Mouse (Mus musculus): ENCODE measurements around the gene Gna15. TPM values are rescaled to one million over a fixed set of nuclear protein-coding genes. Genes with fewer than 3 reads are reported as not detected.

Gene Gna15
- polyA plus RNA-seq, 2 experiments, result 3.2 to 4.6 TPM

DNA sequence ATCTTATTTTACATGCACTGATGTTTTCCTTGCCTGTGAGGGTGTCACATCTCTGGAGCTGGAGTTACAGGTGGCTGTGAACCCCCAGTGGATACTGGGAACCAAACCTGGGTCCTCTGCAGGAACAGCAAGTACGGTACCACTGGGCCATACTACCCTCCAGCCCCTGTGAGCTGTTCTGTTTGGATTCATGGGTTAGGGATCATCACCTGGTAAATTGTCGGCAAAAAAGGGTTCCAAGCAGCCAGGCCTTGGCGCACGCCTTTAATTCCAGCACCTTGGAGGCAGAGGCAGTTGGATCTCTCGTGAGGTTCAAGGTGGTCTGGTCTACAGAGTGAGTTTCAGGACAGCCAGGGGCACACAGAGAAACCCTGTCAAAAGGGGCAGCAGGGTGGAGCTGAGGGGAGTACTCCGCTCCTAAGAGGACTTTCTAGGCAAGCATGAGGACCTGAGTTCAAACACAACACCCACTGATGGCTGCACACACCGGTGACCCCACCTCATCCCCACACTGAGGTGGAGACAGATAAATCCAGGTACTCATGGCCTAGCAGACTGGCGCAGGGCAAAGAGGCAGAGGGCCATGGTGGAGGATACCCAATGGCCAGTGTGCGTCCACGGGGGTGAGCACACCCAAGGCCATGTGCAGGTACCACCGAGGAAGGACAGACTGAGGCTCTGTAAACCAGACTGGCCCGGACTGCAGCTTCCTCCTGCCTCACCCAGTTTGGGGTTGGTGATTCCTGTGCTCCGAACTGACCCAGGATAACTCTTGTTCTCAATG, 23.0 kb upstream of the Gna15 start:
- Histone ChIP-seq H3K27me3 (ENCODE audit: control insufficient read depth, insufficient read depth, low read length) (no peaks in the 10 kb centered on the region), H3K4me3 (ENCODE audit: insufficient read depth in 1 of 2, low read depth in 2 of 2, low read length in 2 of 2) (no peak overlapping the region), H3K9ac (replicated peaks) (peak overlapping the region; percentile 24; the same call in 1 of the 2 replicates), H3K36me3 (replicated peaks; ENCODE audit: control insufficient read depth, insufficient read depth, low read depth) (no peaks in the 10 kb centered on the region), H3K4me1 (replicated peaks; ENCODE audit: control insufficient read depth in 2 of 2, insufficient read depth in 2 of 2, low read length in 1 of 2) (peaks cover 19 to 38% of the 10 kb centered on the region in 2 experiments), H3K9me3 (ENCODE audit: control insufficient read depth, low read length) (no peaks in the 10 kb centered on the region), H3K4me2 (ENCODE audit: low read depth) (peak overlapping the region; percentile 88; the same call in 1 of the 2 replicates), H3K27ac (peak overlapping the region; percentile 69)
- no peak for ATAC-seq (ENCODE audit: insufficient read depth)
- TF ChIP-seq CTCF (IDR thresholded peaks at IDR 0.05; ENCODE audit: low read depth) (no peak), EP300 (IDR thresholded peaks at IDR 0.05; ENCODE audit: low read depth) (no peak)
- DNase-seq (ENCODE audit: low read depth in 3 of 3, low spot score in 3 of 3), result no peak
- 76% methylated on average over 13 of the region's 13 CpGs for WGBS (ENCODE audit: insufficient replicate concordance)

- WGBS (ENCODE audit: insufficient replicate concordance), result 9% methylated on average over 5 of the region's 5 CpGs
- H3K4me3 ChIP-seq (ENCODE audit: insufficient read depth in 1 of 2, low read depth in 2 of 2, low read length in 2 of 2), result peak overlapping the region; percentile 4 to 27; a peak in 2 of 4 replicates
- TF ChIP-seq CTCF (IDR thresholded peaks at IDR 0.05; ENCODE audit: low read depth) (no peak), EP300 (IDR thresholded peaks at IDR 0.05; ENCODE audit: low read depth) (no peak)
- H3K9me3 ChIP-seq (ENCODE audit: control insufficient read depth, low read length), result no peaks in the 10 kb centered on the region
- DNase-seq (ENCODE audit: low read depth in 3 of 3, low spot score in 3 of 3) (peak in 2 of 3 experiments; percentile 50 to 60), ATAC-seq (ENCODE audit: insufficient read depth) (peak; percentile 21)
- peak overlapping the region; percentile 24 for H3K9ac ChIP-seq (replicated peaks)
- H3K4me2 ChIP-seq (ENCODE audit: low read depth), result peak overlapping the region; percentile 88
- no peaks in the 10 kb centered on the region for H3K27me3 ChIP-seq (ENCODE audit: control insufficient read depth, insufficient read depth, low read length)
- H3K36me3 ChIP-seq (replicated peaks; ENCODE audit: control insufficient read depth, insufficient read depth, low read depth), result no peaks in the 10 kb centered on the region
- peaks cover 17 to 35% of the 10 kb centered on the region in 2 experiments for H3K4me1 ChIP-seq (replicated peaks; ENCODE audit: control insufficient read depth in 2 of 2, insufficient read depth in 2 of 2, low read length in 1 of 2)
- H3K27ac ChIP-seq, result peak overlapping the region; percentile 69
Measured at GRCm38 (mm10) chr10:81546332-81546731, 22.3 kb upstream of the Gna15 start.

DNA sequence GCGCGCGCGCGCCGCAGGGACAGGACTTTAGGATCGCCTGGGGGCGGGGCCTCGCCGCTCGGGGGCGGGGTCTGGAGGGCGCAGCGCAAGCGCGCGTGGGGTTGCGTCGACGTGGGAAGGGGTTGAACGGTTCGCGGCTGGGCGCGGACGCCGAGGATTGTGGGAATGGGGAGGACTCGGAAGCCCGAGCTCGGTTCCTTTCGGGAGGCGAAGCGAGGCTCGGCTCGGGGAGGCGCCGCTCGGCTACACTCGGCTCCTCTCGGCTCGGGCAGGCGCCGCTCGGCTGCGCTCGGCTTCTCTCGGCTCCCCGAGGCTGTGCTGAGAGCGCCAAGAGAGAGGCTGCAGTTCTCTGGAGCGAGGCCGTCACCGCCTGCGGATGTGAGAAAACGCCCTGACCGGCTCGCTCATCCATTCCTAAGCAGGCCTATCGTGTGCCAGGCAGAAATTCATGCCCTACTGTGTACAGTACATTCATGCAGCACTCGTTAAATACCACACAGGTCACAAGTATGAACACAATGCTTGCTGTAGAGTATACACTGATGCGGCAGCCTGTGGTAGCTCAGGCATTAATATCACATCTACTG, 21.2 kb upstream of the Gna15 start, which contains the start of gene Gna11:
Gna11 (minus strand) TSS at position 30 of the 587 bp plus-strand sequence.
- no peak for TF ChIP-seq CTCF (IDR thresholded peaks at IDR 0.05; ENCODE audit: low read depth)
- TF ChIP-seq EP300 (IDR thresholded peaks at IDR 0.05; ENCODE audit: low read depth), result no peak
- Histone ChIP-seq H3K36me3 (replicated peaks; ENCODE audit: control insufficient read depth, insufficient read depth, low read depth) (no peaks in the 10 kb centered on the region), H3K27ac (peak within 1 kb of the TSS; percentile 91), H3K4me3 (ENCODE audit: insufficient read depth in 1 of 2, low read depth in 2 of 2, low read length in 2 of 2) (peak within 1 kb of the TSS; percentile 71 to 78), H3K4me1 (replicated peaks; ENCODE audit: control insufficient read depth in 2 of 2, insufficient read depth in 2 of 2, low read length in 1 of 2) (peaks cover 17 to 34% of the 10 kb centered on the region in 2 experiments), H3K9me3 (ENCODE audit: control insufficient read depth, low read length) (no peaks in the 10 kb centered on the region), H3K4me2 (ENCODE audit: low read depth) (peak within 1 kb of the TSS; percentile 88), H3K27me3 (ENCODE audit: control insufficient read depth, insufficient read depth, low read length) (no peaks in the 10 kb centered on the region), H3K9ac (replicated peaks) (peak within 1 kb of the TSS; percentile 75)
- peak; percentile 93 to 94 (median 94) for DNase-seq (ENCODE audit: low read depth in 3 of 3, low spot score in 3 of 3)
- peak; percentile 89 for ATAC-seq (ENCODE audit: insufficient read depth)
- WGBS (ENCODE audit: insufficient replicate concordance), result 1% methylated on average over 59 of the region's 59 CpGs

GRCm38 (mm10) chr10:81544296-81545160, 20.5 kb upstream of the Gna15 start:
- peak overlapping the region; percentile 71 to 78 for H3K4me3 ChIP-seq (ENCODE audit: insufficient read depth in 1 of 2, low read depth in 2 of 2, low read length in 2 of 2)
- no peaks in the 10 kb centered on the region for H3K27me3 ChIP-seq (ENCODE audit: control insufficient read depth, insufficient read depth, low read length)
- H3K4me2 ChIP-seq (ENCODE audit: low read depth), result peak overlapping the region; percentile 88
- TF ChIP-seq EP300 (IDR thresholded peaks at IDR 0.05; ENCODE audit: low read depth), result no peak
- no peak for TF ChIP-seq CTCF (IDR thresholded peaks at IDR 0.05; ENCODE audit: low read depth)
- H3K27ac ChIP-seq, result peak overlapping the region; percentile 46
- no peaks in the 10 kb centered on the region for H3K36me3 ChIP-seq (replicated peaks; ENCODE audit: control insufficient read depth, insufficient read depth, low read depth)
- ATAC-seq (ENCODE audit: insufficient read depth), result peak; percentile 19; the same call in 1 of the 2 replicates
- DNase-seq (ENCODE audit: low read depth in 3 of 3, low spot score in 3 of 3), result no peak
- peaks cover 17 to 34% of the 10 kb centered on the region in 2 experiments for H3K4me1 ChIP-seq (replicated peaks; ENCODE audit: control insufficient read depth in 2 of 2, insufficient read depth in 2 of 2, low read length in 1 of 2)
- H3K9ac ChIP-seq (replicated peaks), result peak overlapping the region; percentile 74
- H3K9me3 ChIP-seq (ENCODE audit: control insufficient read depth, low read length), result no peaks in the 10 kb centered on the region
- under 1% methylated on average over 88 of the region's 93 CpGs for WGBS (ENCODE audit: insufficient replicate concordance)
